Mouse (Mus musculus) duodenum, adult 2 months (tissue): ENCODE measurements around the gene Prdx2. TPM values are rescaled to one million over a fixed set of nuclear protein-coding genes. Genes with fewer than 3 reads are reported as not detected.

Experiments
- polyA plus RNA-seq: library from polyadenylated mRNA; depleted of rRNA; stranded (reverse); fragments of >200 nt; gene quantifications from 2 replicates; pipeline ENCODE4 v1.2.3, GENCODE M21; 2012; ENCODE audit warnings: low replicate concordance; rRNA removed

The Prdx2 gene
- 72.5 and 105 TPM in 2 replicates for polyA plus RNA-seq

DNA sequence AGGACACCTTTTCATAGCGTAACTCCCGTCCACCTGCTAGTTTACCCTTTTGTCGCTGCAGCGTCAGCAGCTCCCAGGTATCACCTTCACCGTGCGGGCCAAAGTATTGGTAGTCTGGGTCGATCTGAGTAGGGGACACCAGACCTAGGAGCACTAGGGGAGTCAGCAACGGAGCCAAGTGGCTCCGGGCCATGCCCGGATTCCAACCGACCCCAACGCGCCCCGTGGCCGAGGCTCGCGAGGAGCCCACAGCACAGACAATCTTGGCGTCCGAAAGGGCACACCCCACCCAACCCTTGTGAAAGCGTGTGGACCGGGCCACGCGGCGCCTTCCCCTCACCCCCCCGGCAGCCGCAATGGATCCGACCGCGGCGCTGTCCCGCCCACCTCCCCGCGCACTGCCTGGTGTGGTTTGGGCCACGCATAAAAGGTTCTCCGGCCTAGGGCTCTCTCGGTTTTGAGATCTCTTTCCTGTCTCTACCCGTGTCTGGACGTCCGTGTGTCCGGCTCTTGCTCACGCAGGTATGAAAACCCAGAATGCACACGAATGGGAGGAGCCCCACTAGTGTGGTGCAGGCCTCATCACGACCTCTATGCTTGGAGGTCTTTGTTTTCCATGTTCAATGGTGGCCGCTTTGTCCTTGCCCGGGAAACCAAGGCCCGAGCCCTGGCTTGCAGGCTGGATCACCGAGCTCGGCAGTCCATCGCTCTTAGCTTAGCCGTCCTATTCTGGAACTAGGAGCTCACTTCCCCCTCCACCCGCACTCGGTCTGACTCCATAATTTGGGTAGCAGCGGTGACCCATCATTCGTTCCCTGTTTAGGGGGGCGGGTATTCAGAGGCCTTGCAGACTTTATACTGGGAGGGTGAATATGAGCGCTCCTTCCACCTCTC lies at the start of gene Prdx2, which contains the start of the genes Gm49661 and Rnaseh2a:
Gene Prdx2, plus strand, starts transcription at position 347 of the 894 bp plus-strand sequence.
Gene Gm49661, minus strand, starts transcription at position 193 of the 894 bp plus-strand sequence.
Gene Rnaseh2a, minus strand, starts transcription at position 527 of the 894 bp plus-strand sequence.

DNA sequence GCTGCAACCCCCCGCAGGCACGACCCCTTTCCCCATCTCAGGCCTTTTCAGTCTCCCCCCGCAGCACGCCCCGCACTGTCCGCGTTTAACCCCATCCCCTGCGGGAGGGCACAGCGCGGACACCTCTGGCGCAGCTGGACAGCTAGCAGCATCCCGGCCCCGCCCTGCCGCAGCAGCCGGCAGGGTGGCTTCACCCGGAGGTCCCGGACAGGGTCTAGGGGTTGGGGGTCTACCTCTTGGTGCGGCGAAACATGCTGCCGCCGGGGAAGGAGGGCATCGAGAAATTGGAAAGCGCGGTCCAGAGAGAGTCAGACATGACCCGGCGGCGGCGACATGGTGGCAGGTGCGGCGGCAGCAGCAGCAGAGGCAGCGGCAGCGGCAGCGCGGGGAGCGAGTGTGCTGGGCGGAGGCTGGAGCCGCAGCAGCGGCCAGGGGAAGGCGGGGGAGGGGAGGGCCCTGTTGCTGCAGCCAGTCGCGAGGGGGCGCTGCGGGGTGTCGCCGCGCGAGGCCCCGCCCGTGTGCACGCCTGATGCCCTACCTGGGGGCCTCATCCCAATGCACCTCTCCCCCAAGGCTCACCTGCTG lies 32.3 kb upstream of the Prdx2 start, which contains the start of gene Mast1:
Gene Mast1, minus strand, starts transcription at position 398 of the 585 bp plus-strand sequence.

DNA sequence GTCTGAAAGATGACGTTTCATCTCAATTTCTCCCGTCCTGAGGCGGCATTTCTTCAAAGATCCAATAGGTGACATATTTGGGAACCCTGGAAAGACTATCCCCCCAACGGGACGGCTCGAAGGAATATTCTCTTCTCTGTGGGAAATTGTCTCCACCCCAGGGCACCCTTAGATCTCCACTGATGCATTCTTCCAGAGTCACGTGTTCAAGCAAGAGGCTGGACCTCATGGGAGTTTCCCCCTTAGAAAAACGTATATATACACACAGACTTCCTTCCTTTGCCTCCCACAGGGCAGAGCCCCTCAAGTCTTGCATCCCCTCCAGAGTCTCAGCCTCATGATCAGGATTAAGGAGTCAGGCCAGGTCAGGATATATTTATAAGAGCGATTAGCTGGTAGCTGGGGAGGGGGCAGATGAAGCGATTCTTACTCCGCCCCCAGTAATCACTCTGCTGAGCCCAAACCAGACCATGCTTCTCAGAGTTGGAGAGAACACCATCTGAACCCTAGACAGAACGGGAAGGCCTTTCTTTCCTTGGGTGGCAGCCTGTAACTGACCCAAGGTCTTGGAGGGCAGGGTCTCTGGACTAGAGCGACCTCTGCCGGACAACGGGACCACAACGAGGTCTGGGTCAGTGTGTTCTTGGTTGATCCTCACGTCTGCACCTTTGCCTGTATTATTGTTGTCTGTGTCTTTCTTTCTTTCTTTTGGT lies 22.7 kb upstream of the Prdx2 start, which contains the start of gene Rtbdn:
Gene Rtbdn, plus strand, starts transcription at position 464 of the 713 bp plus-strand sequence.

DNA sequence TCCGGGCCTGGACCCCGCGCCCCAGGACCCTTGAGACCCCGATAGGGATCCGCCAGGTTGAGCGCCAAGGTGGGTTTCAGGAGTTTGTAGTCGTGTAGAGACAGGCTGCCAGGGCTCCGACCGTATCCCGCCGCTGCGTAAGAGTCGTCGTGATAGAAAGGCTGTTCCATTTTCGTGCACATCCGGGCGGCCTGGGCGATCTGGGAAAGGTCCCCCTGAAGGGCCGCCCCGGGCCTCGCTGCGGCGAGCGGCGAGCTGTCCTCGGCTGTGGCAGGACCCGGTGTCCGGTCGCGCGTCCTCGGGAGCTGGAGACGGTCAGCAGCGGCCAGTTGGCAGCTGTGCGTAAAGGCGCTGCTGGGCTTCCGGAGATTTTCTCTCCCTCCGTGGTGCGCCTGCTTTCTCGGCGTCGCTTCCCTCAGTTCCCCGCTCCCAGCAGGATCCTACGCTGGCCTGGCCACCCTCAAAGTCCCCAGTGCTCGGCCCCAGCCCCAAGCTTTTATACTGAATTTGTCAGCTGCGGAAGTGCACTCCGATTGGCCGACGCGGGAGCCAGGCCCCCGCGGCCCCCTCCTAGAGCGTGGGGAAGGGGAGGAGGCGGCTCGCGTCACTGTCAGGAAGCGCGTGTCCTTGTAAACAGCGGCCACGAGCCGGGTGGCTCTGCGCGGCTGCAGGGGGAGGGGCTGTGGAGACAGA lies 9.0 kb downstream of the Prdx2 start, which contains the start of gene Junb:
Gene Junb, minus strand, starts transcription at position 471 of the 693 bp plus-strand sequence.

GRCm38 (mm10) chr8:84990349-84990748 lies 21.0 kb downstream of the Prdx2 start, which contains the start of gene Hook2:
TSS of gene Hook2 (plus strand) at chr8:84990603.

GRCm38 (mm10) chr8:85014431-85014830 lies 45.0 kb downstream of the Prdx2 start, which contains the start of gene Best2:
TSS of gene Best2 (minus strand) at chr8:85014531.

Other genes starting within 250 kb of the Prdx2 start
- 0.17 and 0.39 TPM in 2 replicates for gene G430095P16Rik, start 246.6 kb upstream of the Prdx2 start, polyA plus RNA-seq
- gene Nfix, start 169.2 kb upstream of the Prdx2 start, polyA plus RNA-seq, result 21.9 and 35.0 TPM in 2 replicates
- gene Dand5, start 146.8 kb upstream of the Prdx2 start, polyA plus RNA-seq, result 2.0 and 2.1 TPM in 2 replicates
- gene Gadd45gip1, start 138.1 kb upstream of the Prdx2 start, polyA plus RNA-seq, result 45.9 and 171 TPM in 2 replicates
- gene Rad23a, start 128.9 kb upstream of the Prdx2 start, polyA plus RNA-seq, result 56.0 and 74.1 TPM in 2 replicates
- 101 and 112 TPM in 2 replicates for gene Calr, start 122.7 kb upstream of the Prdx2 start, polyA plus RNA-seq
- gene Farsa, start 112.6 kb upstream of the Prdx2 start, polyA plus RNA-seq, result 28.8 and 32.6 TPM in 2 replicates
- gene Syce2, start 97.5 kb upstream of the Prdx2 start, polyA plus RNA-seq, result 0.37 and 0.95 TPM in 2 replicates
- gene Gcdh, start 75.7 kb upstream of the Prdx2 start, polyA plus RNA-seq, result 105 and 276 TPM in 2 replicates
- gene Klf1, start 67.7 kb upstream of the Prdx2 start, polyA plus RNA-seq, result 0.46 and 0.56 TPM in 2 replicates
- 4.7 and 4.8 TPM in 2 replicates for gene Dnase2a, start 61.0 kb upstream of the Prdx2 start, polyA plus RNA-seq
- gene Mast1, start 32.2 kb upstream of the Prdx2 start, polyA plus RNA-seq, result 0.50 and 0.84 TPM in 2 replicates
- gene Rtbdn, start 22.6 kb upstream of the Prdx2 start, polyA plus RNA-seq, result 0.12 and 0.13 TPM in 2 replicates
- gene Gm49661, start 154 bp upstream of the Prdx2 start, polyA plus RNA-seq, result 0.79 TPM in 1 of 2 replicates, not detected in the other
- gene Rnaseh2a, start 180 bp downstream of the Prdx2 start, polyA plus RNA-seq, result 22.7 and 28.7 TPM in 2 replicates
- 133 and 294 TPM in 2 replicates for gene Junb, start 9.1 kb downstream of the Prdx2 start, polyA plus RNA-seq
- gene Hook2, start 21.0 kb downstream of the Prdx2 start, polyA plus RNA-seq, result 46.1 and 61.0 TPM in 2 replicates
- gene Best2, start 44.9 kb downstream of the Prdx2 start, polyA plus RNA-seq, result not detected in 2 replicates
- 72.4 and 89.7 TPM in 2 replicates for gene Asna1, start 55.7 kb downstream of the Prdx2 start, polyA plus RNA-seq
- 54.2 and 119 TPM in 2 replicates for gene Trir, start 57.2 kb downstream of the Prdx2 start, polyA plus RNA-seq
- 17.4 and 29.4 TPM in 2 replicates for gene Tnpo2, start 67.3 kb downstream of the Prdx2 start, polyA plus RNA-seq
- 69.0 and 116 TPM in 2 replicates for gene Fbxw9, start 90.5 kb downstream of the Prdx2 start, polyA plus RNA-seq
- 1.2 TPM in 1 of 2 replicates, not detected in the other for gene Gm5741, start 98.4 kb downstream of the Prdx2 start, polyA plus RNA-seq
- gene Dhps, start 102.2 kb downstream of the Prdx2 start, polyA plus RNA-seq, result 46.2 and 54.2 TPM in 2 replicates
- gene Wdr83os, start 111.2 kb downstream of the Prdx2 start, polyA plus RNA-seq, result 74.0 and 95.6 TPM in 2 replicates
- 18.6 and 23.1 TPM in 2 replicates for gene Wdr83, start 111.7 kb downstream of the Prdx2 start, polyA plus RNA-seq
- gene Man2b1, start 113.7 kb downstream of the Prdx2 start, polyA plus RNA-seq, result 31.4 and 36.6 TPM in 2 replicates
- 0.13 and 0.21 TPM in 2 replicates for gene Zfp791, start 153.5 kb downstream of the Prdx2 start, polyA plus RNA-seq
- not detected in 2 replicates for gene Cks1brt, start 182.3 kb downstream of the Prdx2 start, polyA plus RNA-seq